Mouse (Mus musculus): Measurements from ENCODE around the gene Ets2. TPM values are rescaled to one million over a fixed set of nuclear protein-coding genes. Genes with fewer than 3 reads are reported as not detected.
A peak's percentile ranks its signal among the peaks of the same experiment; 100 is the strongest.

Ets2 gene
- polyA plus RNA-seq (2015; fragmentation: Nextera tagmentation; extraction: Ambion mirVana): 12.1 and 13.2 TPM in 2 replicates

DNA sequence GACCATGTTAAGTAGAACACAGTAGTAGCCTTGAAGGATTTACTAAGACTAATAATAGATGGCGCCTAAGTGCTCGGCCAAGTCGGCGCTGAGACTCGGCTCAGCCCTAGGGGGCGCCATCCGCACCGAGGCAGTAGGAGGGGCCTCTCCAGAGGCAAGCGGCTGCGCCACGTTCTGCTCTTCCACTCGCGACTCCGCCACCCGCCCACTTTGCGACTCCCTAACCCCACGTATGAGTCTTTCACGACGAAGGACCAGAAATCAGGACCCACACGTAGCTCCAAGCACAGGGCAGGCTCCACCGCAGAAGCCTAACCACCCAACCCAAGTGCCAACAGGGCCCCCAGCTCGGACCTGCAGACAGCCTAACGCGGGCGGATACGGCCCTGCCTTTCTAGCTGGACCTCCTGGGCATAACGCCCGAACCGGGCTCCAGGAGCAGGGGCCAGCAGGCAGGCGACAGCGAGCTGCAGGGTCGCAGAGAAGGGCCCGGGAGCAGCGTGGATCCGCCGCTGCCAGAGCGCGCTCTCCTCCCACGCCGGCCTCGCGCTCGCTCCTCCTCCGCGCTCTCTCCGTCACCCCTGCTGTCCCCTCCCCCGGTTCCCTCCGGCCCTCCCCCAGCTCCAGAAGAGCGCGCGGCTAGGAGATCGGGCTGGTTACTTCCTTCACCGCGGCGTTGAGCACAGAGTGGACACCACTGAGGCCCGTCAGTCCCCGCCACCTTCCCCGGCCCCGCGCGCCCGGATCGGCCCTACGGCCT is at the start of gene Ets2:
Gene Ets2 (plus strand): TSS at position 274 of the 760 bp plus-strand sequence.
- Histone ChIP-seq H3K36me3 (no peaks in the 10 kb centered on the region), H3K27me3 (no peaks in the 10 kb centered on the region), H3K4me1 (replicated peaks) (peaks cover 18% of the 10 kb centered on the region), H3K4me3 (replicated peaks) (peak within 1 kb of the TSS; percentile 80), H3K27ac (peak within 1 kb of the TSS; percentile 78), H3K9me3 (no peaks in the 10 kb centered on the region), H3K4me2 (replicated peaks) (peak within 1 kb of the TSS; percentile 93), H3K9ac (replicated peaks) (peak within 1 kb of the TSS; percentile 86)
- ATAC-seq: peak; percentile 94
- WGBS: under 1% methylated on average over 55 of the region's 64 CpGs

DNA sequence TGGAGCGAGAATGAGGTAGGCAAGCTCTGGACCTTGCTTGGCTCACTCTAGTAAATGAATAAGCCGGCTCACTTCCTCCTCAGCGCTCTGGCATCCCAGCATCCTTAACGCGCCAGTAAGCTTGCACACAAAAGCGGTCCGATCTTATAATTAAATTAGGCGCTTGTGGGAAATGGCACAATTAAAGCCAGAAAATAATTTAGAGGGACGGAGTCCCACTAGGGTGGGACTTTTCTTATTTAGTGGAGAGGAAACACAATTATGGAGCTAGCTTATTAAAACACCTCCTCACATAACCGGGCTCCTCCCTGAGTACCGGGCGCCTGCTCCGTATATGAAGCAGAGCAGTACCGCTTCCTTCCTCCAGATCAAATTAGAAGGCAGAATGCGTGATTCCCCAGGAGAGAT is 47.7 kb upstream of the Ets2 start:
- no peaks in the 10 kb centered on the region for H3K27me3 ChIP-seq
- ATAC-seq: peak; percentile 56; the same call in 1 of the 2 replicates
- H3K27ac ChIP-seq: peak overlapping the region; percentile 62; the same call in 1 of the 2 replicates
- no peak overlapping the region for H3K4me3 ChIP-seq (replicated peaks)
- no peak overlapping the region for H3K9ac ChIP-seq (replicated peaks)
- 74% methylated on average over 15 of the region's 15 CpGs for WGBS
- H3K4me1 ChIP-seq (replicated peaks): no peaks in the 10 kb centered on the region
- H3K9me3 ChIP-seq: no peaks in the 10 kb centered on the region
- H3K36me3 ChIP-seq: no peaks in the 10 kb centered on the region
- H3K4me2 ChIP-seq (replicated peaks): no peak overlapping the region

DNA sequence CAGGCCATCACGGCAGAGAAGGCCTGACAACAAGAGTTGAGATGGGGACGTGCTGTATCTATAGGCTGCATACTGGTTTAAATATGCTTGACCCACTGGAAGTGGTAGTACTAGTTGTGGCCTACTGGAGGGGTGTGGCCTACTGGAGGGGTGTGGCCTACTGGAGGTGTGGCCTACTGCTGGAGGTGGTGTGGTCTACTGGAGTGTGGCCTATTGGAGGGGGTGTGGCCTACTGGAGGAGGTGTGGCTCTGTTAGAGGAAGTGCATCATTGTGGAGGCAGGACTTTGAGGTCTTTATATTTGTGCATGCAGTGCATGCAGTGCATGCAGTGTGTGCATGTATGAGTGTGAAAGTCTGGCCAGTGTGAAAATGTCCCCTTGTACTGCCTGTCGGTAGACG is 45.3 kb upstream of the Ets2 start:
- Histone ChIP-seq H3K27ac (no peak overlapping the region), H3K36me3 (no peaks in the 10 kb centered on the region), H3K27me3 (no peaks in the 10 kb centered on the region), H3K9ac (replicated peaks) (no peak overlapping the region), H3K4me3 (replicated peaks) (no peak overlapping the region), H3K9me3 (no peaks in the 10 kb centered on the region), H3K4me2 (replicated peaks) (no peak overlapping the region), H3K4me1 (replicated peaks) (no peaks in the 10 kb centered on the region)
- ATAC-seq: no peak
- WGBS: 95% methylated on average over 4 of the region's 4 CpGs

DNA sequence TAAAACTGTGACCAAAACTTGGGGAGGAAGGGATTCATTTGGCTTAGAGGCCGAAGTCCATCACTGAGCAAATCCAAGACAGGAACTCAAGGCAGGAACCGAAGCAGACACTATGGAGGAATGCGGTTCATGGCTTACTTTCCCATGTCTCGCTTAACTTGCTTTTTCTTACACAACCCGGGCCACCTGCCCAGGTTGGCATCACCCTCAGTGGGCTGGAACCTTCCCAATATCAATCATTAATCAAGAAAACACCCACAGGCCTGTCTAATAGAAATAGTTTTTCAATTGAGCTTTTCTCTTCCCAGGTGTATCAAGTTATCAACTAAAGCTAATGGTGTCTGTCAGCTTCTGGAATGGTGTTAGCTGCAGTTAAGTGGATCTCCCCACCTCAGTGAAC is 44.7 kb upstream of the Ets2 start:
- H3K9ac ChIP-seq (replicated peaks): no peak overlapping the region
- ATAC-seq: no peak
- no peak overlapping the region for H3K27ac ChIP-seq
- no peak overlapping the region for H3K4me2 ChIP-seq (replicated peaks)
- no peak overlapping the region for H3K4me3 ChIP-seq (replicated peaks)
- no peaks in the 10 kb centered on the region for H3K4me1 ChIP-seq (replicated peaks)
- no peaks in the 10 kb centered on the region for H3K27me3 ChIP-seq
- H3K9me3 ChIP-seq: no peaks in the 10 kb centered on the region
- 90% methylated on average over 5 of the region's 5 CpGs for WGBS
- no peaks in the 10 kb centered on the region for H3K36me3 ChIP-seq

DNA sequence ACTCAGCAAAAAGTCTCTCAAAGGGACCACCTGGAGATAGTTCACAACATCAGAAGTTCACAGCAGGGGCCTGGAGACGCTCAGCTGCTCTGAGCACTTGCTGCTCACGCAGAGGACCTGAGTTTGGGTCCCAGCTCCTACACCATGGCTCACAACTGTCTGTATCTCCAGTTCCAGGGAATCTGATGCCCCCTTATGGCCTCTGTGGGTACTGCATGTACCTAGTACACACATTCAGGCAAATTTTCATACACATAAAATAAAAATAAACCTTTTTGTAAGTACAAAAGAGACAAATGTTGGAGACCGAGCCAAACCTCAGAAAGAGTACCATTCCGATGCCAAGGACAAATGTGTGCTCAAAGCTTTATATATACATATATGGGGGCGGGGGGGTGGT is 44.1 kb upstream of the Ets2 start:
- H3K4me2 ChIP-seq (replicated peaks): no peak overlapping the region
- no peak overlapping the region for H3K9ac ChIP-seq (replicated peaks)
- H3K27ac ChIP-seq: no peak overlapping the region
- WGBS: 90% methylated on average over 5 of the region's 5 CpGs
- H3K4me3 ChIP-seq (replicated peaks): no peak overlapping the region
- ATAC-seq: no peak
- no peaks in the 10 kb centered on the region for H3K27me3 ChIP-seq
- H3K36me3 ChIP-seq: no peaks in the 10 kb centered on the region
- no peaks in the 10 kb centered on the region for H3K9me3 ChIP-seq
- no peaks in the 10 kb centered on the region for H3K4me1 ChIP-seq (replicated peaks)

DNA sequence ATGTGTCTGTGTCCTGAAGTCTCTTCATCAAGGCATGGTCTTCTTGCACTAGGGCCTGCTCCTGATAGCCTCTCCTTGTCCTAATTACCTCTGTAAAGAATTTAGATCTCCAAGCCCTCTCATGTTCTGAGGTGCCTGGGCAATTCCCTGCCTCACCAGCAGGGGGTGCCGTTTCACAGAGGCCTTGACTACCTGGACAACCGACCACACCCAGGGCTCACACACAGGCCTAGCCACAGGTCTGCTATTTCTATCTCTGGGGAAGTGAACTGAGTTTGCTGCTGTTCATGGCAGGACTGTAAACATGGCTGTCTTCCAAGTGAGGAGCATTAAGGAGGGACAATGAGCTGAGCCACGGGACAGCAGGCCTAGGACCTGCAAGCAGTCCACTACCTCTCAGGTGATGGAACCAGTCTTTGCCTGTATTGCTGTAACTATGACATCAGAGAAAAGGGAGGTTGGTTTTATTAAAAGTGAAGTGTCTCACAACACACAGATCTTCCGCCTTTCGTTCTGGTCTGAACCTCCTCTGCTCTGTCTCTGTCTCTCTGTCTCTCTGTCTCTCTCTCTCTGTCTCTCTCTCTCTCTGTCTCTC is 42.9 kb upstream of the Ets2 start:
- Histone ChIP-seq H3K9ac (replicated peaks) (no peak overlapping the region), H3K4me2 (replicated peaks) (no peak overlapping the region), H3K9me3 (no peaks in the 10 kb centered on the region), H3K4me3 (replicated peaks) (no peak overlapping the region), H3K36me3 (no peaks in the 10 kb centered on the region), H3K27me3 (no peaks in the 10 kb centered on the region), H3K4me1 (replicated peaks) (no peaks in the 10 kb centered on the region), H3K27ac (no peak overlapping the region)
- ATAC-seq: no peak
- 69% methylated on average over 5 of the region's 5 CpGs for WGBS

DNA sequence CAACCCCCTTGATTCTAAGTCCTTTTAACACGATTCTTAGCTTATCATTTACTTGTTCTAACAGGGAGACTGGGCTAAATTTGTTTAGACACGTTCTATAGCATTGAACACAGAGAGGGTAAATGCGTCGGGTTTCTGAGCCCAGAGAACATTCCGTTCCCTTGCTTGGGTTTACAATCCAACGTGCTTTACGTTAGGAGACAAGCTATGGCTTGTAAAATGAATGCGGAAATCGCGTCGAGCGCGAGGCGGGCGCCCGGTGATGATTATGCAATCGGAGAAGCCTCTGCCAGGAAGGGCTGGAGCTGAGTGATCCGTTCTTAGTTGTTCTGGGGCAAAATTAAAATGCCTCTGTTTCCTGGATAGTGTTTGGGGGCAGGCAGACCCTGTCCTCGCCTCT is 42.4 kb upstream of the Ets2 start:
- Histone ChIP-seq H3K27me3 (no peaks in the 10 kb centered on the region), H3K27ac (no peak overlapping the region), H3K4me2 (replicated peaks) (no peak overlapping the region), H3K36me3 (no peaks in the 10 kb centered on the region), H3K9me3 (no peaks in the 10 kb centered on the region), H3K4me1 (replicated peaks) (no peaks in the 10 kb centered on the region), H3K9ac (replicated peaks) (no peak overlapping the region), H3K4me3 (replicated peaks) (no peak overlapping the region)
- 84% methylated on average over 19 of the region's 19 CpGs for WGBS
- no peak for ATAC-seq

DNA sequence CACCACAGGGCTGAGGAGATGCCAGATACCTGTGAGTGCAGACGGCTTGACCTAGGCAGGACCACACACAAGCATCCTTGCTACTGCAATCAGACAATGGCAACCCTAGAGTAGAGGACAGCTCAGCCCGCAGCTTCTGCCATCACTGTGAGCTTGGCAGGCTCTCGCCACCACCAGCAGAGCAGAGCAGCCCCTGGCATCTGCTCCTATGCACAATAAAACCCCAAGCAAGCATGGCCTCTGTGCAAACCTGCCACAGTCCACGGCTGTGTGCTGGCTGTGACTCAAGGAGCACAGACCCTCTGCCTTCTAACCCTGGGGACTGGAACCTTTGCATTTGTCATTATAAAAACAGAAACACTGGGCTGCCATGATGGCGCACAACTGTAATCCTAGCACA is 41.0 kb upstream of the Ets2 start:
- Histone ChIP-seq H3K27ac (no peak overlapping the region), H3K9ac (replicated peaks) (no peak overlapping the region), H3K4me1 (replicated peaks) (no peaks in the 10 kb centered on the region), H3K4me3 (replicated peaks) (no peak overlapping the region), H3K27me3 (no peaks in the 10 kb centered on the region), H3K4me2 (replicated peaks) (no peak overlapping the region), H3K9me3 (no peaks in the 10 kb centered on the region), H3K36me3 (no peaks in the 10 kb centered on the region)
- no peak for ATAC-seq
- WGBS: 86% methylated on average over 5 of the region's 5 CpGs

DNA sequence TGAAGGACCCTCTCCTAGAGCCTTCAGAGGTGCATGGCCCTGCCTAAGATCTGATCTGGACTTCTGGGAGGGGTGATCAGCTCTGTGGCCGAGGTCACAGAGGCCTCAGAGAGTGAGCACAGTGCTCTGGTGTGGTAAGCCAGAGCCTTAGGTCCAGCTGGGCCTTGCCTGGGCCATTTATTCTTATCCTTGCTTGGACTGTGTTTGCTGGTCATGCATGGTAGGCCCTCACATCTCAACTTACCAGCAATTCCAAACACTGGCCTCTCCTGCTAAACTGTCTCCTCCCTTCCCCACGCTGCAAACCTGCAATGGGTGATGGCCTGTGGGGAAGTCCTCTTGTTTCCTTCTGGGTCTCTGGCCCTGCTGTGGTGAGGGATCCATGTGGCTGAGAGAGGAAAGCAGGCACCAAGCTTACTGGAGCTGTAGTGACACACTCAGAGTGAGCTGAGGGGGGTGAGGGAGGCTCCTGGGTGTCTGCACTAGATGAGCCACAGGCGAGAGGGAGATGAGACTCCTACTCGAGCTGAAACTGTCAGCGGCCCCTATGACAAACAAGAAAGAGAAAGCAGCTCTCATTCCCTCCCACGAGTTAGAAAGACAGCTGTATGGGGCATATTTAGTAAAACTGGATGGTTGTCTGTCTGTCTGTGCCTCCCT is 36.3 kb upstream of the Ets2 start:
- ATAC-seq: no peak
- Histone ChIP-seq H3K4me3 (replicated peaks) (no peak overlapping the region), H3K4me2 (replicated peaks) (no peak overlapping the region), H3K36me3 (no peaks in the 10 kb centered on the region), H3K9ac (replicated peaks) (no peak overlapping the region), H3K27ac (no peak overlapping the region), H3K27me3 (no peaks in the 10 kb centered on the region), H3K9me3 (no peaks in the 10 kb centered on the region), H3K4me1 (replicated peaks) (peaks cover 4% of the 10 kb centered on the region; the same call in 1 of the 2 replicates)
- WGBS: 74% methylated on average over 6 of the region's 6 CpGs

DNA sequence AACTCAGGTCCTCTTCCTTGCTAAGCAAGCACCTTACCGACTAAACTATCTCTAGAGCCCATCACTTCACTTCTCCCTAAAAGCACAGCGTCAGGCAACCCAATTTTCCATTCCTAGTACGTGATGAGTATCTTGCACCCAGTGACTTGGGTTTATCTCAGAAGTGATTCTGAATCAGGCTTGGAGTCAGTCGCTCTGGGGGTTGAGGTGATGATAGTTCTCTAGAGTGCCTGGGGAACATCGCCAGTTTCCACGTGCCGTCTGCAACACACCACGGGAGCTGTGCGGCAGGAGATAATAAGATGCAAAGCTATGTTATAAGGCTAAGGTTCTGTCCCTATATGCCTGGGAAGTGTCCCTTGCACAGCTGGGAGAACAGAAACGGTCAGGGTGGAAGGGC is 35.6 kb upstream of the Ets2 start:
- Histone ChIP-seq H3K4me2 (replicated peaks) (no peak overlapping the region), H3K9me3 (no peaks in the 10 kb centered on the region), H3K27me3 (no peaks in the 10 kb centered on the region), H3K27ac (no peak overlapping the region), H3K9ac (replicated peaks) (no peak overlapping the region), H3K36me3 (no peaks in the 10 kb centered on the region), H3K4me1 (replicated peaks) (peaks cover 4% of the 10 kb centered on the region; the same call in 1 of the 2 replicates), H3K4me3 (replicated peaks) (no peak overlapping the region)
- 91% methylated on average over 10 of the region's 10 CpGs for WGBS
- no peak for ATAC-seq

DNA sequence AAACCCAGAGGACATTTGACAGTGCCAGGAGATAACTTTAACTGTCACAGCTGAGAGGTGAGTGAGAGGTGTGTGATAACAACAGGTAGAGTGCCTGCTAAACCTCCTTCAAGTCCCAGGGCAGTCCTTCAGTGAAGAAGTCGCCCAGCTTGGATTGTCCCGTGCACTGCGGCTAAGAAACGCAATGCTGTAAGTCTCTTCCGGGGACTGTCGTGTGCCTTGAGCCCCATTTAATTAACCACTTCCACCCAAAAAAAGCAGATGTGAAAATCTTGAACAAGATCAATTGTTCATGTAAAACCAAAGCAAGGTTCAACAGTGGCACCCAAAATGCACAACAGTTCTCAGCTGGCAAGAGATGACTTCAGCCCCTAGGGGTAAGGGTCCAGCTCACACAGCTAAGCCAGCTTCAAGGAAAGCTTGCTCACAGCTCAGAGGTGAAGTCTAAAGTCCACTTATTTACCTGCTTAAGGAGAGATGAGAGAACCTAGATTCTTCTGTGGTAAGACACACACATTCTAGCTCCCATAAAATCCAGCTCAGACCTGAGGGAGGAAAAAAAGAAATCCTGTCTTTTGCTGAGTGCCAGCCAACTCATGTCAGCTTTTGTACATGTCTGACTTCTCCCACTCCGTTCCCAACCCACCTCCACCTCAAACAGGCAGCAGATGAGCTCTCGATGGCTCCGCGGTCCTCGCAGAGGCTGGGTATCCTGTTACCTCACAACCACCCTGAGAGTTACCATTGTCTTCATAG is 34.3 kb upstream of the Ets2 start:
- H3K9me3 ChIP-seq: no peaks in the 10 kb centered on the region
- no peak overlapping the region for H3K4me3 ChIP-seq (replicated peaks)
- H3K27me3 ChIP-seq: no peaks in the 10 kb centered on the region
- no peaks in the 10 kb centered on the region for H3K36me3 ChIP-seq
- H3K4me1 ChIP-seq (replicated peaks): peaks cover 4% of the 10 kb centered on the region; the same call in 1 of the 2 replicates
- 75% methylated on average over 11 of the region's 11 CpGs for WGBS
- H3K4me2 ChIP-seq (replicated peaks): no peak overlapping the region
- ATAC-seq: no peak
- H3K27ac ChIP-seq: no peak overlapping the region
- no peak overlapping the region for H3K9ac ChIP-seq (replicated peaks)
